Mouse (Mus musculus) T-cell, adult 2 months (primary cell): ENCODE results near the gene Gm45521.

ENCODE experiments used
- DNase-seq: peaks from one replicate; pipeline ENCODE4 v3.0.0; 2022; ENCODE audit warnings: low spot score

Gene Gm45521

DNA sequence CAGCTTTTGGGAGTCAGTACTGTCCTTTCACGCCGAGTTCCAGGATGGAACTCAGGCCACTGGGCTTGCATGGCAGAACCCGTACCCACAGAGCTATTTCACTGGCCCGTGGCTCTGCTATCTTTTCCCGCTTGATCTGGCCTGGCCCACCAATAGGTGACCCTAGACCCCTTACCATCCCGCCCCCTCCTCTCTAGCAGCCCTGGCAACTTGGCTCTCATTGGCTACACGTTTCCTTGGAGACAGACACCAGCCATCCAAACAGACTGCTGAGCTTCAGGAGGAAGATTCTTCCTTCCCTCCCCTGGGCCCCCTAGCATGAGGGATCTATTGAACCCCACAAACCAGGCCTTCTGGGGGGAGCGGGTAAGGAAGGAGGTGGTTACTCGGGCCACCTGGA is at the start of gene Gm45521:
Gene Gm45521 (plus strand): TSS at position 240 of the 400 bp plus-strand sequence.
- no peak for DNase-seq

DNA sequence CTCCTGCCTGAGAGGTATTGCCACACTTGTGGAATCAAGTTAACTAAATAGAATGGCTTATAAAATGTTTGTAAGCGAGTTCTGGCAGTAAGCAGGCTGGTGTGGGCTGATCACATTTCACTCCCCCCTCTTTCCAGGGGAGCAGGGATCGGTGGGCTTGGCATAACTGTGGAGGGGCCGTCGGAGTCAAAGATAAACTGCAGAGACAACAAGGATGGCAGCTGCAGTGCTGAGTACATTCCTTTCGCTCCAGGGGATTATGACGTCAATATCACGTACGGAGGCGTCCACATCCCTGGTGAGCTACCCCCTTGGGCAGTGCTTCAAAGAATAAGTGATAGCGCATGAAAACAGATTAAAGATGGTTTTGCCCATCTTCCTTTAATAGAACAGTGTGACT is 47.6 kb upstream of the Gm45521 start:
- DNase-seq, result no peak

DNA sequence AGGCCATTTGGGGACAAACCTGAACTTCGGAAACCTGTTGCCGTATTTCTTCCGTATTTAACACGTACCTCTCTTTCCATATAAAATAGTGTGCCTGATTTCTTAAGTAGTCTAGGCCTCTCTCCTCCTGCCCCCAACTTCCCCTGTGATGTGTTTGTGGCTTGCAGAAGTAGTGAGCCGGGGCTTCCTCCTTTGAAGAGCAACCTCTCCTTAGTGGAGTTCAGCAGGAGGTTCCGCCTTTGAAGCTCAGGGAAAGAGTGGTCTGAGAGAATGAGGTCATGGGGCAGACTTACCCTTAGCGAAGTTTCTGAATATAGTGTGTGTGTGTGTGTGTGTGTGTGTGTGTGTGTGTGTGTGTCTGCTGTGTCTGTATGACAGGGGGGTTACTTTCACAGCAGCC is 43.2 kb upstream of the Gm45521 start:
- peak; percentile 36 for DNase-seq

DNA sequence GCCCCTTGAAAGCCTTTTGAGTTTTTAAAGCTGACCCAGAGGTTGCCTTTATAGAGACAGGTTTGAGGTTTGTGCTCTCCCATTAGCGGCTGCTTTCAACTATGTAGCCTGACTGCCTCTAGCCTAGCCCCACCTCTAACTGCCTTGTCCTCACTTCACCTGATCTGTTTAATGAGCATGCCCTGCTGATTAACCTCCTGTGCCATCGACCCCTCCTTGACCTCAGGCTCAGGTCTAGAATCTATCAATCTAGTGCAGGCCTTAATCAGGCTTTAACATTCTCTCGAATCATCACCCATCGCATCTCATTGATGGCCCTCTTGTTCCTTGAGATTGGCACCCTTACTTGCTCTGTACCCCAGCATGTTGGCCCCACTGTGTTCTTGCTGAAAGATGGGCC is 42.6 kb upstream of the Gm45521 start:
- no peak for DNase-seq

DNA sequence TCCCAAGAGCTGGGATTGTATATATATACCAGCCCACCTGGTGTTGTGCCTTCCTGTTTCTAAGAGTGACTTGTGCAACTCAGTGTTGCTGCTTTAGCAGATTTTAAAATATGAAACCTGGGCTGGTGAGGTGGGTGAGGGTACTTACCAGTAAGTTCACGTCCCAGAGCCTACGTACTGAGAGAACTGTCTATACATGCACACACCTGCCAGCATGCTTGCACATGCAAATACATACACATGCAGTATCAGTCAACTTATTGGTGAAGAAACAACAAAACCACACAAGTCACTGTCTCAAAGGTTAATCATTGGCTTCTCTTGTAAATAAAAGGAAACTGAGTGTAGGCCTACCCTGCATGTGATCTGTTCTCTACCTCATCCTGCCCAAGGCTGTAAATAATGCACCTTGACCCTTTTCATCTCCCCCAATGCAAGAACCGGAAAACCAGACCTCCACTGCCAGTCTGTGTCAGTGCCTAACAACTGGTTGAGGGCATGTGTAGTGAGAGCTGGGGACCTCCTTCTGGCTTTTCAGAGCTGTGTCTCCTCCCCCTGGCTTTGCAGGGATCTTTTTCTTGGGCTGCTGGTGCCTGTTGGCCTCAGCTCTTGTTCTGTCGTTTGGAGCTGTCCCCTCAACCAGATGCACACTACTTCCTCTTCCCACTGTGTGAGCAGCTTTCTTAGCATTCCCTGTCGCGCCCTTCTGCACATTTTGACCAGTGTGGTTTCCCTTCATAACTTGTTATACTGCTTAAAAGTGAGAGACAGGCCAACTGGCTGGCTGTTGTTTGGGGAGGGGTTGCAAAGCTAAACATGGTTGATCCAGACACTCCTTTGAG is 38.7 kb upstream of the Gm45521 start:
- DNase-seq, result no peak

DNA sequence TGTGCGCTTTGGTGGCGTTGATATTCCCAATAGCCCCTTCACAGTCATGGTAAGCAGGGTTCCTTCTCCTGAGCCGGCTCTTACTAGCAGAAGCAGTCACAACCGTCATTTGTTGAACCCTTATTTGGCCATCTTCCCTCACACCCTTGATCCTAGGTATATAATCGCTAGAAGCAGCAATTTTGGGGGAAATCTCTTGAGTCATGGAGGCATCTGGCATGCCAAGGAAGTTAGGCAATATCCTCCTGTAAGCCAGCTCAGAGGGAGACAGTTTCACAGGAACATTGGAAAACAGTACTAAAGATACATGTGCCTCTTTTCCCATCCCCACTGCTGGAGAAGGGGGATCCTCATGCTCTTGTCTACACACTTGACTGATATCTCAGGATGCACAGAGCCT is 37.8 kb upstream of the Gm45521 start:
- DNase-seq, result no peak

DNA sequence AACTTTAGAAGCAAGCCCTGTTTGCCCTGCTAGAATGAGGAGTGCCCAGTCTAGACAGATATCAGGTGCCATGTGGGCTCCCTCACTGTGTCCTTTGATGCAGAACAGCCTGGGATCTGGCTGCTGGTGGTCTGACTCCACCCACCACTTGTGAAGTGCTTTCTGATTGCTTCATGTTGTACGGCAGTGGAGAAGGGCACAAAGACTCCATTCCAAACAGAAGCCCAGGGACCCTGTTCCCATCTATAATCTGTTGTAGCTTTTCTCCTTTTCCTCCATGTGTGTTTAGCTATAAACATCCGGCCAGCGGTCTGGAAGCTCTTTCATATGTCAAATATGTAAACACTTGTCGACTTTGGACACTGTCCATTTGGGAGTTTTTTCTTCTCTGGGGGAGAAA is 37.2 kb upstream of the Gm45521 start:
- no peak for DNase-seq

DNA sequence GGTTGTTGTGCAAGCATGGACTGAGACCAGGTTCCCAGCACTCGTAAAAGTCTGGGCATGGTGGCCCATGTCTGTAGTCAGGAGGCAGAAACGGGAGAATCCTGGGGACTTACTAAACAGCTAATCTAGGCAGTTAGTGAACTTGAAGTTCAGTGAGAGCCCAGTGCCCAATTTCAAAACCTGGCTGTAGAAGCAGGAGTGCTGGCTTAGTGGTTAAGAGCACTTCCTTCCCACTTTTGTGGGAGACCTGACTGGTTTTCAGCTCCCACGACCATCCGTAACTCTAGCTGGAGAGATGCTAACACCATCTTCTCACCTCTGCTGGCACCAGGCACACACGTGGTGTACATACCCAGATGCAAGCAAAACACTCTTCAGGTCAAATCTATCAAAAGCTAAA is 35.6 kb upstream of the Gm45521 start:
- DNase-seq, result no peak

DNA sequence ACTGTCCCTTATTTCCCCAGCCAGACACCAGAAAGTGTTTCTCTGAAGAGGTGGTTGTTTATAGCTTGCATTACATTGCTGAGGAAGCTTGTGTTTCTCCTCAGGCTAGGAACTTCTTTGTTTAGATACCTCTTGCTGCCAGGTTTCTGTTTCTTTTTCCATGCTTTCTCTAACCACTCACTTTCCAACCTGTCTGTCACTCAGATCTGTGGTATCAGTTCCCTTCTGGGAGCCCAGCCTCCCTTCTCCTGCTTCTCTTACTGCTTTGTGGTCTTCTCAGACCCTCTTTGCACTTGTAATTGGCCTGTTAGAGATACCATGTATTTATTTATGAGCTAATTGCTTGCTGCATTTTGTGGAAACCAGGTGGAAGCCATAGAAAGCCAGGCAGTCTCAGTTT is 33.5 kb upstream of the Gm45521 start:
- DNase-seq, result no peak

DNA sequence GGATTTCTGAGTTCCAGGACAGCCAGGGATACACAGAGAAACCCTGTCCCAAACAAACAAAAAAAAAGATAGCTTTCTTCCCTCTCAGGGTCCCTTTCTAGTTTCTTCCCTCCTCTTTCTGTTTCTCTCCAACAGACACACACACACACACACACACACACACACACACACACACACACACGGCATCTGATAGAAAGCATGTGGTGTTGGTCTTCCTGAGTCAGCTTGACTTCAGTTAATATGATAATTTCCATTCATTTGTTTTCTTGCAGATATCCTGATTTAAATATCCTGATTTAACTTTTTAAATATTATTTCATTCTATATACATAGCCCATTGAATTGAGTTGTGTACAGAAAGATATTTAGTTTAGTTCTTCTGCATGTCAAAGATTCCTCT is 28.7 kb upstream of the Gm45521 start:
- no peak for DNase-seq

DNA sequence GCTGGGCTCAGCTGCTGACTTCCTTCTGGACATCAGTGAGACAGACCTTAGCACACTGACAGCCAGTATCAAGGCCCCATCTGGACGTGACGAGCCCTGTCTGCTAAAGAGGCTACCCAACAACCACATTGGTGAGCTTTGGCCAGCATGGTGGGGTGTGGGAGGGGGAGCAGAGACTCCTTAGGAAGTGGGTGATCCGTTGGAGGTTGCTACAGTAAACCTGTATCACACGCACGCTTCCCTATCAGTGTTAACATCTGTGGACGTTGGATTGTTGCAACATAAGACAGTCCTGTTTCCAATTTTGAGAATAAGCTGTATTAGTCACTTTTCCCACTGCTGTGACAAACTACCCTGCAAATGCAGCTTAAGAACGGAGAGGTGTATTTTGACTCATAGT is 28.1 kb upstream of the Gm45521 start:
- no peak for DNase-seq

DNA sequence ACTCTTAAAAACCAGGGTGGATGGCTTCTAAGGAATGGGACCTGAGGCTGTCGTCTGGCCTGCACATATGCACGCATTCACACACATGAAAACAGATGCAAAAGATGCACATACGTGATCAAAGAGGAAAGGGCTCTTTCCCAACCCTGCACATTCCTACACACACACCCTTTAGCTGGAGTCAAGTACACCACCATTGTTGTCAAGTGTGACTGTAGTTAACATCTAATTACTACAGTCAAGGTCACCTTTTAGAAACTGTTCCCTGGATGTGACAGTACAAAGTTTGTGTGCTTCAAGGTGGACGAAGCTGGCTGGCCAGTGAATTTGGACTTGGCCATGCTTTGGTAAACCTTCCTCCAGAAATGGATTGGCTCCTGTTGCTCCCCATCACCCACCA is 24.9 kb upstream of the Gm45521 start:
- DNase-seq, result no peak

DNA sequence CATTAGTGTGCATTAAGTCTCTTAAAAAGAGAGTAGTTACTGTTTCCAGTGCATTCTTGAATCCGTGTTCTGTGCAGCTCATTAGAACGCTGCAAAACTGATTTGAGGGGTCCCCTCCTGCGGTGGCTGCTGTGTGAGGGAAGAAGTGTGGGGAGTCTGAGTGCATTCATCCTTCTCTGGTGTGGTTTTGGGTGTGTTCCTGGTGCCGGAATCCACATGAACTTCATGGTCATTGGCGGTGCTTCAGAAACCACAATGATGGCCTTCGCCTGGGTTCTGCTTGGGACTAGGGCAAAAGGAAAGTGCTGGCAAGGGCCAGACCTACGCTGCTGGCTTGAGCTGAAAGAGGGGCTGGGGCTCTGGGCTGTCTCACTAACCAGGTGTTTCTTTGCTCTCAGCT is 22.9 kb upstream of the Gm45521 start:
- no peak for DNase-seq

DNA sequence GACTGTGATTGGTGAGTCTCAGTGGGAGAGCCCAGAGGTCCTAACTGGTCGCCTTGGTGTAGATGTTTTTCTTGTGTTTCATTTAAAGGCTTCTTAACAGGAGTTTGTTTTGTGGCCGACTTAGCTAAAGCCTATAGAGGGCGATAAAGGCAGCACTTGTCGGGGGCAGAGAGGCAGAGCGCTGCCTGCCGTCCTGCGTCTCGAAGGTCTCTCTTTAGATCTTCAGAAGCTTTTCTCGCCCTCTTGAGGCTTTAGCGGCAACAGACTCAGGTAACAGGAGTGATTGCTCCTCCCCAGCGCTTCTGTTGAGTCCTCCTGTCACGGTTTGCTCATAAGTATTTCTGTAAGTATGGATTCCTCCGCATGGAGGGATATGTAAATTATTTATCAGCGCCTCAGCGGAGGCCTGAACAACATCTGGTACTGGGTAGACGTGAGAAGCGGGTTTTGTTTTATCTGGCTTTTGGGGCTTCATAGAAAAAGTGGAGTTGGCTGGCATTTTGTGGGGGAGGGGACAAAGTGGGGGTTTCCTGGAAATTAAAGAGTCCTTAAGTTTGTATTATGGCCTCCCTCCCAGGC is 19.9 kb upstream of the Gm45521 start:
- DNase-seq, result no peak

DNA sequence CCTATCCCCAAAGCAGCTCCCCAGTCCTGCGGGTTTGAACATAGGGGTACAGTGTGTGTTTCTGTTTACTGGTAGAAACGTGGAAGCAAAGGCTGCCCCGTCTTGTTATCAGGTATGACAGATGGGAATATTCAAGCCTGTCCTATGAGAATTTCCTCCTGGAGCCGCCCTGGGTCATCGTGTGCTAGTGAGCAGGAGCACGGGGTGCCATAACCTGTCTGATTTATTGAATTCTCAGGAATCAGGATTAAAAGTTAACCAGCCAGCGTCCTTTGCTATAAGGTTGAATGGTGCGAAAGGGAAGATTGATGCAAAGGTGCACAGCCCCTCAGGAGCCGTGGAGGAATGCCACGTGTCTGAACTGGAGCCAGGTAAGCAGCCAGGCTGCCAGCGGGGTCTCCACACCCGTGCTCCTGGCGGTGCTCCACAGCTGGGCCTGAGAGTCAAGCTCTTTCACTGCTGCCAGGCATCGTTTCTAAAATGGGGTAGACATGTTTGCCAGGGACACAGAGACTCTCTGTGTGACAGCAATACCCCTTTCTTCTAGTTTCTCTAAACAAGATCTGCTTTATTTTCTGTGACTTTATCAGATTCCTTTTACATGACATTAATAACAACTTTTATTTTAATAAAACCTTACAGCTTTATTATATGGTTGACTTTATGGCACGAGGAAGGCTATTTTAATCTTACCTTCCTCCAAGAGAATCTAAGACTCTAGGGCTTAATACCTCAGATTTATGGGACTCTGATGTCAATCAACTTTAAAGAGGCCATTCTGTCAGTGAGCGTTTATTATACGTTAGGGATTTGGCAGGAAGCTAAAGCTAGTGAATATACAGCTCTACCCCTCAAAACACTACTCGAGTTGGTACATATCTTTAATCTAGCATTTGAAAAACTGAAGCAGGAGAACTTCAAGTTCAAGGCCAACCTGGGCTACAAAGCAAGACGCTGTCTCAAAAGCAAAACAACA is 18.0 kb upstream of the Gm45521 start:
- DNase-seq, result no peak

DNA sequence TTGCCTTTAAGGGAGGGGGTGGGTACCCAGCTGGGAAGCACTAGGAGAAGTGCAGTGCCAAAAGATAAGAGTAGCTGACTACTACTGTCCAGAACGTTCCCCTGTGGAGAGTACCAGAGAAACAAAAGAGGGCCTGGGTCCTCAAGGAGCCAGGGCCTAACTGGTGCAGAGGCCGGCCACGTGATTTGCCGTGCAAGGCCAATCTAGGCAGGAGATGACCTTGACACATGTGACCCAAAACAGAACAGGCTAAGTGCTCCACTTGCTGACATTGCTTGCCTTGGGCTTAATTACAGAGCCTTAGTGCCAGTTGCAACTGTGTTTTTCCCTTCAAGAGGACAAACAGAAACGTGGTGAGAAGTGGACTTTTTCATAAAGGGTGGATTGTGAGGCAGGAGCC is 15.7 kb upstream of the Gm45521 start:
- no peak for DNase-seq

DNA sequence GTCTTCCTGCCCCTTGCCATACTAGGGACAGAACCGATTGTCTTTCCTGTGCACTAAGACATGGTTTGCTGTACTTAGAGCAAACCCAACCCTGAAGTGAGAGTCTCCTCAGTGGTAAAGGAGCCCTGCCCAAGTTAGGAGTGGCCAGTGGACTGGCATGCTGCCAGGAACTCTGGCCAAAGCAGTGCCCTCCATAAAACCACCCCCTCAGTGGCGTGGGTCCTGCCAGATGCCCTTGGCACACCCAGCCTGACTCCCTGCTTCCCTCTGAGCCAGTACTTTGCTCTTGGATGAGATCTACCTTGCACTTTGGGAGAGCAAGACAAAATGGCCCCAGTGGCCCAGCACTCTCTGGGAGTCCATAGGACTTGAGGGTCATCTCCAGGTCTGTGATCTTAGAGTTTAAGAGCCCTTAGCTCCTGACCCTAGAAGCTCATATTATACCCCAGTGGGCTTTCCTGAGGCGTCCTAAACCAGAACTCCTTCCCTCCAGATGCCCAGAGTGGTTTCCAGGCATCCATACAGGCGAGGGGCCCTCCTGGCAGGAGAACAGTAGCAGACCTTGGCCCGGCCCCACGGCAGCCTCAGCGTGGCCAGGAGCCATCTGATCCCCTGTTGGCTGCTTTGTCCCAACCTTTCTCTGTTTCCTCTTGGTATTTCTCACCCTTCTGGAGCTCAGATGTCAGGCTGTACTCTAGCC is 13.8 kb upstream of the Gm45521 start:
- DNase-seq, result no peak

DNA sequence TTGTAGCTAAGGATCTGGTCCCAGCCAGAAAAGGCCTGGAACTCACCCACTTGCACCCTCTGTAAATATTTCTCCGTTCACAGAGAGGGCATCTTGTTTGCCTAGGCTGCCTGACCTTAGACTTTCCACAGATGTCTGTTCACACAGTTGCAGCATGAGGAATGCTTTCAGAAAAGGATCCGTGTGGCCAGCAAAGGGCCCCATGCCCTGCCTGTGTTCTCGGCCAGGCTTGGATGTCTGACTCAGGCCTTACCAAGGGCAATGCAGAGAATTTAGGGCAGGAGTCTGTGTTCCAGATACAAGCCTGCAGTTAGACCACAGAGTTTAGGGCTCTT is 13.3 kb upstream of the Gm45521 start:
- no peak for DNase-seq

DNA sequence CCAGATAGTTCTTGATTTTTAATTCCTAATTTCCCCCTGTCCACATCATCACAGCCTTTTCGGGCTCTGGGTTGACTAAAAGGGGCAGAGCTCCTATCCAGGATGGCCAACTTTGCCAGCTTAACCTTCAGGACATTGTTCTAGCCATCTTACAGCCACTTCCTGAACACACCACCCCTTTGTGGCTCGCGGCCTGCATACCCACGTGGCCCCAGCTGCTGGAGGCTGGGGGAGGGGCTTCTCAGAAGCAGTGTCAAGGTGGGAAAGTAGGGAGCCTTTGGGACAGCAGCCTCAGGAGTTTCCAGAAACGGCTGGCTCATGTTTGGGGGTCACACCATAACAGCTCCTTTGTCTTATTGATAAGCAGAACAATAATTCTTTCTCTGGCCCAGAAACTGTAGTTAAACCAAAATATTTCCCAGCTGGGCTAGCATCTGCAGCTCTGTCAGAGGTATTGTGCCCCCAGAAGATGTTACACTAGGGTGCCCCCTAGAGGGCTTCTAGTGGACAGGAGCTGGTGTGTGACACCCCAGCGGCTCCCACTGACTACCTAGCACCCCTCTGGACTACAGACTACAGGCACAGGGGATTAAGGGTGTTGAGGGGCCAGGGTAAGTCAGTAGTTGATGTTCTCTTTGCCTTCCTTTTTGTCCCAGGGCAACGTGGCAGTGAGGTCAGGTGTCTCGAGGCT is 12.6 kb upstream of the Gm45521 start:
- no peak for DNase-seq

DNA sequence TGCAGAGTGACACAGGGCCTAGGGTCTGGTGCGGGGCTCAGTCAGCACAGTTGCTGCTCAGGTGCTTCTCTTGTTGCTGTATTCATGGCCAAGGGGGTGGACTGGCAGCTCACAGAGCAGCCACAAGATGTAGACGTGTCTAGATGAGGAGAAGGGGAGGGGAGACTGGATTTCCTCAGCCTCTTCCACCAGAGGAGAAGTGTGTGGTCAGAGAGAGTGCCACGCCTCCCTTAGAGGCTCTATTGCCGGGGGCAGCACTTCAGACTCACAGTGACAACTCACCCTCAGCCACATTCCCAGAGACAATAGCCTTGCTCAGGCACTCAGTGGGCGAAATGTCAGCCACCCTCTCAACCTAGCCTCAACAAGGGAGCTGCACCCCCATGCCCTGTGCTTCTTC is 11.8 kb upstream of the Gm45521 start:
- DNase-seq, result no peak

DNA sequence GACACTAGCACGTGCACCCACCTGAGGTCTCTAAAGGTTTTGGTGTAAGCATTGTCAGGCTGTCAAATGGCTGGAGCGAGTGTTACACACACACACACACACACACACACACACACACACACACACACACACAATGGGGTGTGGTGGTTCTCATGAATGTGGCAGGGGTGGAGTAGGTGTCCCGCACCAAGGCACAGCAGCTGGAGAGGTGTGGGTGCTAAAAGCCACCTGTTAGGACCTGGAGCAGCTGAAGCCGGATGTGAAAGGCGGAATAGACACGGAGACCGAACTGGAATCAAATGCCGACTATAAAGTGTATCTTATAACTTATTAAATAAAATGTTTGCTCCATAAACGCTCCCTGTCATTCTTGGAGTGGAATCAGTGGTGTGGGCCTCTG is 5.9 kb upstream of the Gm45521 start:
- DNase-seq, result no peak
